Mouse (Mus musculus) erythroblast, embryonic 14.5 days (primary cell): ENCODE data around the gene Slx4ip. TPM values are rescaled to one million over a fixed set of nuclear protein-coding genes. Genes with fewer than 3 reads are reported as not detected.

Source experiments
- H3K27me3 ChIP-seq: 2 replicates; pipeline ENCODE4 v1.6.1; 2012; ENCODE audit warnings: inconsistent platforms; ENCODE audit not compliant: control insufficient read depth
- H3K36me3 ChIP-seq: 2 replicates; pipeline ENCODE4 v1.6.1; 2012; ENCODE audit warnings: mild to moderate bottlenecking, inconsistent platforms; ENCODE audit not compliant: control insufficient read depth
- H3K4me1 ChIP-seq: 2 replicates; pipeline ENCODE4 v1.6.1; 2012; ENCODE audit warnings: inconsistent platforms; ENCODE audit not compliant: control insufficient read depth
- H3K4me3 ChIP-seq: replicated peaks from 2 replicates; pipeline ENCODE3; 2012; ENCODE audit warnings: moderate library complexity, mild to moderate bottlenecking, inconsistent platforms
- H3K9me3 ChIP-seq: 2 replicates; pipeline ENCODE4 v1.6.1; 2012; ENCODE audit warnings: low read length, inconsistent platforms, mixed read lengths; ENCODE audit not compliant: control insufficient read depth
- GATA1 ChIP-seq: IDR thresholded peaks from 2 replicates; pipeline ENCODE4 v1.6.1; 2012; ENCODE audit warnings: low read length, inconsistent platforms, mixed read lengths
- TAL1 ChIP-seq: IDR thresholded peaks from 3 replicates; pipeline ENCODE4 v1.6.1; 2012; ENCODE audit warnings: low read length, inconsistent platforms, mixed read lengths
- polyA plus RNA-seq: library from polyadenylated mRNA; stranded (reverse); fragments of >175 nt; gene quantifications from 2 replicates; pipeline ENCODE4 v1.2.3, GENCODE M21; 2012

Slx4ip gene
- polyA plus RNA-seq, 1 experiment: 0.07 TPM

GRCm38 (mm10) chr2:136981062-136981879 is 90.3 kb downstream of the Slx4ip start:
- Histone ChIP-seq H3K9me3 (no peaks in the 10 kb centered on the region), H3K4me1 (no peaks in the 10 kb centered on the region), H3K36me3 (no peaks in the 10 kb centered on the region), H3K4me3 (no peak overlapping the region), H3K27me3 (no peaks in the 10 kb centered on the region)
- TF ChIP-seq TAL1: no peak
- TF ChIP-seq GATA1: no peak

- H3K9me3 ChIP-seq: no peaks in the 10 kb centered on the region
- TF ChIP-seq TAL1 (no peak), GATA1 (no peak)
- no peaks in the 10 kb centered on the region for H3K36me3 ChIP-seq
- no peaks in the 10 kb centered on the region for H3K4me1 ChIP-seq
- H3K4me3 ChIP-seq: no peak overlapping the region
- no peaks in the 10 kb centered on the region for H3K27me3 ChIP-seq
Observed at GRCm38 (mm10) chr2:136983959-136984358, 92.9 kb downstream of the Slx4ip start.

DNA sequence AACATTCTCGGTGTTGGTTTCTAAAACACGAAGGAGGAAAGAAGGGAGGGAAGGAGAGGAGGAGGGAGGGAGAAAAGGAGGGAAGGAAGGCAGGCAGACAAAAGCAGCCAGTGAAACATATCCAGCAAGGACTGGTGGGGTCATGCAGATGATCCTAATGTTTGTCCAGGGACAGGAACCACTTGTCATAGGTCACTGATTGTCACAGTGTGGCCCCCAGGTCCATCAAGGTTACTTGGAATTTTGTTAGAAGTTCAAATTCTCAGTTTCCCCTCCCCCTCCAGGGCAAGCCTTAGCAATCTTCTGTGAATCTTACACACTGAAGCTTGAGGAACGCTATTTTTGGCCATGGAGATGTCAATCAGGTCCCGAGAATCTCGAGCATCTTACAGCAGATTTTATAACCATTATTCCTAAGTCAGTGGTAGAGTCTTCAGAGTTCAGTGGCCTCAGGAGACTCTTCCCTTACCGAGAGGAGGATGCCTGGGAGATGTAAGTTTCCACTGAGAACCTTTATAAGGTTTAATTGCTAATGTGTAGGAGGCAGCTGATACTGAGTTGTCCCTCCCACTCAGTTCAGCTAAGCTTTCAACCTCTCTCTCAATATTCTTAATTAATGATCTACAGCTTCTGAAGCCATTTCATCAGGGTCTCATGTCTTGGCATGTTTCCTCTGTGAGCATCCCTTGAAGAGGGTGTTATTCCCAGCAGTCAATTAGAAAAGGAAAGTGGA is 95.1 kb downstream of the Slx4ip start:
- no peak overlapping the region for H3K4me3 ChIP-seq
- H3K27me3 ChIP-seq: no peaks in the 10 kb centered on the region
- no peaks in the 10 kb centered on the region for H3K36me3 ChIP-seq
- H3K9me3 ChIP-seq: no peaks in the 10 kb centered on the region
- no peak for TF ChIP-seq GATA1
- TF ChIP-seq TAL1: no peak
- H3K4me1 ChIP-seq: no peaks in the 10 kb centered on the region

DNA sequence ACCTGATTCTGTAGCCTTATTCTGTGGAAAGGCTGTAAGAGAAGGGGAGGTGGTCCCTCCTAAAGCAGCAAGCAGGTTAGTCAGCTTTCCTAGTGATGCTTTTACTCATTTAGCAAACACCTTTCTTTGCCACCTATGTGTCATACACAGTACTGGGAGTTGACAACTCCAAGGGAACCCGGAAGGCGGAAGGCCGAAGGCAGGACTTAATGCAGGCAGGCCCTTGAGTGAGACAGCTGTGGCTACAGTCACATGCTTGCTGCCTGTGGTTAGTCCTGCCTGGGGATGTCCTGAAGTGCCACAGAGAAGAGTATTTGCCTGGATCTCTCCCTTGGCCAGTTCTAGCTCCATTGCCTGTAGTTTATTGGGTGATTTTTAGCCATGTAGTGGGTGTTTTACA is 102.1 kb downstream of the Slx4ip start:
- Histone ChIP-seq H3K9me3 (no peaks in the 10 kb centered on the region), H3K4me1 (no peaks in the 10 kb centered on the region), H3K4me3 (no peak overlapping the region), H3K27me3 (no peaks in the 10 kb centered on the region), H3K36me3 (no peaks in the 10 kb centered on the region)
- no peak for TF ChIP-seq GATA1
- no peak for TF ChIP-seq TAL1

DNA sequence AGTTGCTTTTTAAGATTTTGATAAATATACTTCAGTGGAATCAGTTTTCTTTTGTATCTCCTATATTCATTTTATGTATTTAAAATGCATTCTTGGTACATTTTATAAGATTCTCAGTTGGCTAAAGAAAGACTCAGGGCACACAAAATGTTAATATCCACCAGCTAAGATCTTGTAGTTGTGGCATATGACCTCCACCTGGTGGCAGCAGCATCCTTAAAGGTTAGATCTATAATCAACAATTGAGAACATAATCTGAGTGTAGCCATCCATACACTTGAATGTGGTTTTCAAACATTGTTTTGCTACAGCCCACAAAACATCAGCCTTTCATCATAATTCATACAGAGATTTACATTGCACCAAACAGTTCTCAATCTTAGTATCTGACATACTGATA is 106.1 kb downstream of the Slx4ip start:
- Histone ChIP-seq H3K4me1 (no peaks in the 10 kb centered on the region), H3K4me3 (no peak overlapping the region), H3K9me3 (no peaks in the 10 kb centered on the region), H3K27me3 (no peaks in the 10 kb centered on the region), H3K36me3 (peaks cover 3% of the 10 kb centered on the region; the same call in 1 of the 2 replicates)
- TF ChIP-seq TAL1: no peak
- no peak for TF ChIP-seq GATA1

DNA sequence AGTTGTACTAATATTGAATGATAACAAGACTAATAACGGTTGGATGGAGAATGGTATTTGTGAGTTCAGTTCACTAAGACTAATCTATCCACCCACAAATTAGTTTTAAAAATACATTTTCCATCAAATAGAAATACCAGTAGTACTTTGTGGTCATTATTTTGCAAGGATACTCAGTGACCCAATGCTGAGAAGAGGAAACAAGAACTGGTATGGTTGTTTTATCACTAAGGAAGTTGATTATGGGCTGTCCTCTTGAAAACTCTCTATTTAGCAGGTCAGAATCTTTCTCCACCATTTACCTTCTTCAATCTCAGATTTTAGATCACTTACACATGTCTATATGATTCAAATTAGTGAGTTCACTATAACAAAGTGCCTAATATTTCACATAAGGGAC is 111.0 kb downstream of the Slx4ip start:
- Histone ChIP-seq H3K4me1 (no peaks in the 10 kb centered on the region), H3K9me3 (no peaks in the 10 kb centered on the region), H3K36me3 (peaks cover 3% of the 10 kb centered on the region; the same call in 1 of the 2 replicates), H3K27me3 (no peaks in the 10 kb centered on the region), H3K4me3 (no peak overlapping the region)
- TF ChIP-seq TAL1: no peak
- no peak for TF ChIP-seq GATA1

- no peak overlapping the region for H3K4me3 ChIP-seq
- H3K36me3 ChIP-seq: no peaks in the 10 kb centered on the region
- no peaks in the 10 kb centered on the region for H3K27me3 ChIP-seq
- no peak for TF ChIP-seq TAL1
- no peak for TF ChIP-seq GATA1
- no peaks in the 10 kb centered on the region for H3K4me1 ChIP-seq
- no peaks in the 10 kb centered on the region for H3K9me3 ChIP-seq
Observed at GRCm38 (mm10) chr2:137006656-137007055, 115.6 kb downstream of the Slx4ip start.

- no peaks in the 10 kb centered on the region for H3K27me3 ChIP-seq
- H3K4me1 ChIP-seq: no peaks in the 10 kb centered on the region
- H3K4me3 ChIP-seq: no peak overlapping the region
- no peaks in the 10 kb centered on the region for H3K36me3 ChIP-seq
- H3K9me3 ChIP-seq: no peaks in the 10 kb centered on the region
- no peak for TF ChIP-seq TAL1
- no peak for TF ChIP-seq GATA1
Observed at GRCm38 (mm10) chr2:137011980-137012379, 121.0 kb downstream of the Slx4ip start.

DNA sequence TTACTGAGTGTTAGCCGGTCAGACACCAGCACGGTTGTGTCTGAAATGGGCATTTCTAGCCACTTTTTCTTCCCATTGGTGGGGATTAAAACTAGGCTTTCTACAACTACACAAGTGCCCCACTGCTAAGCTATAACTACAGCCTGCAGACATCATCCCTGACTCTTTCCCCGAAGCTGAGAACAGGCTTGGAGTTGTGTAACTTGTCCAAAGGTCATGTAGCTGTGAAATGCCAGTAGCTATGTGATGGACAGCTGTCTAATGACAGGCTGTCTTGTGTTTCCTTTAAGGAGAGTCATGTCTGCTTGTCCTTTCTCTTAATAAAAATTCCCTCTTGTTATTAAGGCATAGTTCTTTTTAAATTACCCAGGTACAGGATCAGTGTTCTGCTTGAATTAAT is 122.1 kb downstream of the Slx4ip start:
- Histone ChIP-seq H3K4me3 (no peak overlapping the region), H3K9me3 (no peaks in the 10 kb centered on the region), H3K27me3 (no peaks in the 10 kb centered on the region), H3K36me3 (no peaks in the 10 kb centered on the region), H3K4me1 (no peaks in the 10 kb centered on the region)
- TF ChIP-seq TAL1: no peak
- TF ChIP-seq GATA1: no peak
